Mouse (Mus musculus) small intestine, adult 2 months (tissue): ENCODE measurements around the gene Ppfia3.
"Not testable (repeated sequence)": the region's sequence is repeated elsewhere in the genome, so short reads cannot be mapped to it uniquely, and the experiment has no call there.

ENCODE experiments used
- CTCF ChIP-seq: fragments of 200-500 bp; IDR thresholded peaks from 2 replicates; pipeline ENCODE4 v1.5.1; 2012; ENCODE audit warnings: low read depth, mild to moderate bottlenecking, control low read depth, inconsistent platforms, low read length, moderate library complexity, mixed read lengths; ENCODE audit not compliant: insufficient replicate concordance, insufficient read length; ENCODE audit errors: extremely low read depth
- POLR2A ChIP-seq: fragments of 200-500 bp; IDR thresholded peaks from 2 replicates; pipeline ENCODE4 v1.6.1; 2012; ENCODE audit warnings: low read depth, mild to moderate bottlenecking, control low read depth, inconsistent platforms, low read length, moderate library complexity

GRCm38 (mm10) chr7:45359081-45359480, 7.7 kb downstream of the Ppfia3 start:
- not testable (repeated sequence) for TF ChIP-seq CTCF, POLR2A
